Mouse (Mus musculus) heart, embryonic 13.5 days (tissue): ENCODE data around the gene Tjp2. TPM values are rescaled to one million over a fixed set of nuclear protein-coding genes. Genes with fewer than 3 reads are reported as not detected.
"Not testable (repeated sequence)": the region's sequence is repeated elsewhere in the genome, so short reads cannot be mapped to it uniquely, and the experiment has no call there.

Source experiments
- ATAC-seq: fragments of 200-750 bp; cut with Nextera tagmentation; 2 replicates; pipeline ENCODE4 v1.8.0; 2017; ENCODE audit warnings: moderate TSS enrichment; ENCODE audit not compliant: insufficient number of reproducible peaks, low FRiP score, low TSS enrichment; ENCODE audit errors: extremely low read depth
- H3K27ac ChIP-seq: fragments of 300-500 bp; sonication (generic); replicated peaks from 2 replicates; pipeline ENCODE4 v1.5.1; 2015; ENCODE audit warnings: moderate library complexity, mild to moderate bottlenecking, inconsistent platforms
- H3K27me3 ChIP-seq: fragments of 300-500 bp; sonication (generic); replicated peaks from 2 replicates; pipeline ENCODE4 v1.6.1; 2015; ENCODE audit warnings: mild to moderate bottlenecking, inconsistent platforms
- H3K36me3 ChIP-seq: fragments of 300-500 bp; sonication (generic); 2 replicates; pipeline ENCODE4 v1.6.1; 2015; ENCODE audit warnings: mild to moderate bottlenecking, inconsistent platforms
- H3K4me1 ChIP-seq: fragments of 300-500 bp; sonication (generic); 2 replicates; pipeline ENCODE4 v1.6.1; 2015; ENCODE audit warnings: inconsistent platforms
- H3K4me2 ChIP-seq: fragments of 300-500 bp; sonication (generic); 2 replicates; pipeline ENCODE4 v1.6.1; 2015; ENCODE audit warnings: inconsistent platforms, mild to moderate bottlenecking, moderate library complexity
- H3K4me3 ChIP-seq: fragments of 300-500 bp; sonication (generic); 2 replicates; pipeline ENCODE4 v1.5.1; 2015; ENCODE audit warnings: moderate library complexity, mild to moderate bottlenecking, inconsistent platforms
- H3K9ac ChIP-seq: fragments of 300-500 bp; sonication (generic); 2 replicates; pipeline ENCODE4 v1.6.1; 2015; ENCODE audit warnings: inconsistent platforms, mild to moderate bottlenecking, moderate library complexity
- H3K9me3 ChIP-seq: fragments of 300-500 bp; sonication (generic); 2 replicates; pipeline ENCODE4 v1.6.1; 2016; ENCODE audit warnings: inconsistent platforms
- WGBS: fragments of 180-500 bp; shearing (Covaris S2); methylation state at CpG from one replicate; pipeline ENCODE4 v1.1.7; 2015; ENCODE audit warnings: mixed read lengths; 5-methylcytosine and 5-hydroxymethylcytosine counted together
- polyA plus RNA-seq: library from polyadenylated mRNA; unstranded; fragments of >200 nt; fragmentation: Nextera tagmentation; extraction: Ambion mirVana; gene quantifications from 2 replicates; pipeline ENCODE4 v1.2.1, GENCODE M21; 2015

The Tjp2 gene
- polyA plus RNA-seq, 1 experiment from 2014 or later, result 22.7 TPM

DNA sequence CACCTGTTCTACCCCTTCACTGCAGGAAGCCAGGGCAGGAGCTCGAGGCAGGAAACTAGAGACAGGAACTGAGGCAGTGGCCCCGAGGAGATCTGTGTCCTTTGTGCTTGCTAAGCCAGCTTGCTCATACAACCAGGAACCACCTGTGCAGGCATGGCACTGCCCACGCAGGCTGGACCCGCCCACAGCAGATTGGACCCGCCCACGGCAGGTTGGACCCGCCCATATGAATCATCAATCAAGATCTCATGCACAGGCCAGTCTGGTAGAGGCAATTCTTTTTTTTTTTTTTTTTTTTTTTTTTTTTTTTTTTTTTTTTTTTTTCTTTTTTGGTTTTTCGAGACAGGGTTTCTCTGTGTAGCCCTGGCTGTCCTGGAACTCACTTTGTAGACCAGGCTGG, 132.8 kb downstream of the Tjp2 start:
- WGBS, result 62% methylated on average over 8 of the region's 8 CpGs
- H3K27ac ChIP-seq, H3K4me1 ChIP-seq, H3K9ac ChIP-seq, H3K27me3 ChIP-seq, H3K4me3 ChIP-seq, H3K9me3 ChIP-seq, ATAC-seq, H3K4me2 ChIP-seq: not testable (repeated sequence)
- H3K36me3 ChIP-seq, result peaks cover 38% of the 10 kb centered on the region

DNA sequence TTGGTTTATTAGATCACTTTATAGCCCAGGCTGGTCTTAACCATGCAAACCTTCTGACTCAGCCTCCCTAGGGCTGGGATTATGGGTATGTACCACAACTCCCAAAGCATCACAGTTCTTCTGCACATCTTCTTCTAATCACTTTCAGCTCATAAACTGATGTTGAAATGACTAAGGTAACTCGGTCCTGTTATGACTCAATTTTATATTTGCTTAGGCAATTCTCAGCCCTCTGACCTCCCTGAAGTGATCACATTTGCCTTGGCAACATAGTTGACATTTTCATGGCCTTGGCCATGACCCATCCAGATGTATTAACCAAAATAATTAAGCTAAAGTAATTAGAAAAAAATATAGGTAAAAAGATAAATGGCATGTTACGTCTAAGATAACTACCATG, 134.5 kb downstream of the Tjp2 start:
- 81% methylated on average over 2 of the region's 2 CpGs for WGBS
- Histone ChIP-seq H3K4me3 (no peak overlapping the region), H3K4me2 (no peak overlapping the region), H3K27me3 (no peaks in the 10 kb centered on the region), H3K9me3 (no peaks in the 10 kb centered on the region), H3K36me3 (peaks cover 21% of the 10 kb centered on the region), H3K9ac (no peak overlapping the region), H3K4me1 (0 out of 2 replicates have a peak, but pooled peaks cover 6% of the 10 kb centered on the region), H3K27ac (no peak overlapping the region)
- ATAC-seq, result no peak

DNA sequence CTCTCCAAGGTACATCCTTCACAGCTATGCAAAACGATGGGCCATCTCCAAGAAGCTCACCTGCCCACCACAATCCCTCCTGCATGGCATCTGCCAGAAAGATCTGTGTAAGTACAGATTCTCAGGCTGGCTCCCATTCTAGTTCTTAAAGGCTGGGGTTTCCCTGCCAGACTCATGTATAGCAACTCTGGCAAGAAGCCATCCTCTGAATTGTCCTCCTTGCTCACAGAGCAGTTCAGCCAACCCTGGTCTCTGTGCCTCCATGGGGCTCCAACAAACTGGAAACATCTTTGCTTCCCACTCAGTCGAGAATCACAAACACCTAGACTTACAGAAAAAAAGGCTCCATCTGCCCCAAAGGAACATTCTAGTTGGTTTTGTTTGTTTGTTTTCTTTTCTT, 139.5 kb downstream of the Tjp2 start:
- H3K9me3 ChIP-seq, result no peaks in the 10 kb centered on the region
- peaks cover 14% of the 10 kb centered on the region for H3K4me1 ChIP-seq
- no peak for ATAC-seq
- WGBS, result 66% methylated on average over 2 of the region's 2 CpGs
- H3K36me3 ChIP-seq, result no peaks in the 10 kb centered on the region
- H3K27me3 ChIP-seq, result no peaks in the 10 kb centered on the region
- no peak overlapping the region for H3K9ac ChIP-seq
- no peak overlapping the region for H3K4me2 ChIP-seq
- H3K4me3 ChIP-seq, result no peak overlapping the region
- no peak overlapping the region for H3K27ac ChIP-seq

DNA sequence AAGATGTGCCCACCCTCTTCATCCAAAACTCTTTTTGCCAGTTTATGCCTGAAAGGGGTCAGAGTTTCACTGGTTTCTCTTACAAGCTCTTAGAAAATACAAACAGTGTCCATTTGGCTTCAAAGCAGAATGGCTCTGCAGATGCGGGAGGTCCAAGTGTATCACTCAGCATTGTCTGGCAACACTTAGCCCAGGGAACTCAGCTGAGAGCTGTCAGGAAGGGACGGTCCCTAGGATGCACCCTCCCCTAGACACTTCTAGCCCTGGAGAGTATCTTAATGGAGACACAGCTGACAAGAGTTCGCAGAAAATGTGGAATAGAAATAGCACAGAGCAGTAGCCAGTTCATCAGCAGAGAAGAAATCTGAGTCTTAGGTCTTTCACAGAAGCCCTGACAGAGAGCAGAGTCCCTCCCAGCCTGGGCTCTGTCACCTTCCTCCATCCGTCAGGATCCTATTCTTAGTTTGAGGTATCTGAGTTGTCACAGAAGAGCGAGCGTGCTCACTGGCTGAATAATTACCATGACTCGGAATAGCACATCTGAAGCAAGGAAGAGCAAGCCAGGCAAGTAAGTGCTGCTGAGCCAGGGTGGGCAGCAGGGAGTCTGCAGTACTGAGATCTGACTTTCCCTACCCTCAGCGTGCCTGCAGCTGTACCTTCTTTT, 144.3 kb downstream of the Tjp2 start:
- 13% methylated on average over 8 of the region's 8 CpGs for WGBS
- peak overlapping the region; percentile 53 for H3K4me2 ChIP-seq
- no peaks in the 10 kb centered on the region for H3K36me3 ChIP-seq
- H3K9ac ChIP-seq, result peak overlapping the region; percentile 58
- peaks cover 29% of the 10 kb centered on the region for H3K4me1 ChIP-seq
- peak overlapping the region; percentile 85 for H3K27ac ChIP-seq
- peak overlapping the region; percentile 13; the same call in 1 of the 2 replicates for H3K4me3 ChIP-seq
- ATAC-seq, result no peak
- no peaks in the 10 kb centered on the region for H3K9me3 ChIP-seq
- no peaks in the 10 kb centered on the region for H3K27me3 ChIP-seq

DNA sequence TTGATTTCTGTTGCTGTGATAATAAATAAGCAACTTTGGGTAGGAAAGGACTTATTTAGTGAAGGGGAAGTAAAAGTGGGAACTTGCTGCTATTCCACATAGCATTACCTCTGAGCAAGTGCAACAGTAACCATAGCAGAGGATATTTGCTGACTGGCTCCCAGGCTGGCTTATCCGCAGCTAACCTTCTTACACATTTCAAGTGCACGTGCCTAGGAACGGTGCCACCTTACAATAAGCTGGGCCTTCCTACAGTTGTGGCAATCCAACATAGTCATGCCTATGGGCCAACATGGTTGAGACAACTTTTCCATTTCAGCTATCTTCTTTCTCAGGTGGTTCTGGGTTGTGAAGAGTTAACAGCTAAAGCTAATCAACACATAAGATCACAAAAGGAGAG, 147.2 kb downstream of the Tjp2 start:
- Histone ChIP-seq H3K9me3 (no peaks in the 10 kb centered on the region), H3K27me3 (no peaks in the 10 kb centered on the region), H3K9ac (no peak overlapping the region), H3K36me3 (no peaks in the 10 kb centered on the region), H3K27ac (no peak overlapping the region), H3K4me2 (no peak overlapping the region), H3K4me1 (peaks cover 29% of the 10 kb centered on the region), H3K4me3 (no peak overlapping the region)
- ATAC-seq, result no peak
- 83% methylated on average over 3 of the region's 3 CpGs for WGBS

DNA sequence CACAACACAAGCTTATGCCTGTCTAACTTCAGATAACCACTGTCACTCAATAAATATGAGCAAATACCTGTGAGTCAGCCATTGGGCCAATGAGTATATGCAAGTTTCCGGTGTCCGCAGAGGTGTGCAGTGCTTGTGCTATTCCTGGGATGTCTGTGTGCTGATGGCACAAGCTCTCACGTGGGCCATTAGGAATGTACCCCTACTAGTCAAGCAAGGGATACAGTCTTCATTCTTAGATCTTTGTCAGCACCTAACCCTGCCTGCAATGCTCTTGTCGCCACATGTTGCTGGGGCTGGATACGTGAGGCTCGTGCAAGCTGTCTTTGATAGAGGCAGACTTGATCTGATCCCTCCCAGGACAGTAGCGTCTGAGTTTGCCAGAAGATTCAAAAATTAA, 148.3 kb downstream of the Tjp2 start:
- ATAC-seq, result no peak
- no peaks in the 10 kb centered on the region for H3K9me3 ChIP-seq
- H3K4me2 ChIP-seq, result no peak overlapping the region
- peaks cover 29% of the 10 kb centered on the region for H3K4me1 ChIP-seq
- H3K27ac ChIP-seq, result no peak overlapping the region
- H3K4me3 ChIP-seq, result no peak overlapping the region
- H3K9ac ChIP-seq, result no peak overlapping the region
- 64% methylated on average over 7 of the region's 7 CpGs for WGBS
- no peaks in the 10 kb centered on the region for H3K36me3 ChIP-seq
- no peaks in the 10 kb centered on the region for H3K27me3 ChIP-seq

DNA sequence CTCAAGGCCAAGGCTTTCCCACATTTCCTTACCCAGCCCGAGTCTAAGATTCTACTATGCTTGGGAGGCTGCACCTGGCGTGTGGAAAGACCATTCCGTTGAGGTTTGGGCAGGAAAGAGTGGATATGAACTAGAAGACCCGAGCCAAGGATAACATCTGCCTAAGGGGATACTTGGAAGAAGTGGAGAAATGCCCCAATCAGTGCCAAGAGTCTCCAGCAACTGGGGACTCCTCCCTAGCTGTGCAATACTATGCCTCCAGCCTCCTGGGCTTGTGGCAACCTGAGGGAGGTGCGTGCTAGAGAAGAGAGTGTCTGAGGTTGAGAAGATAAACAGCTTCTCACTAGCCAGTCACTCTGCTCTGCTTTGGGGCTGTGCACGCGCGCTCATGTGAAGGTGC, 148.9 kb downstream of the Tjp2 start:
- Histone ChIP-seq H3K9ac (no peak overlapping the region), H3K36me3 (no peaks in the 10 kb centered on the region), H3K4me2 (no peak overlapping the region), H3K27ac (no peak overlapping the region), H3K4me3 (no peak overlapping the region), H3K4me1 (peaks cover 24% of the 10 kb centered on the region), H3K9me3 (no peaks in the 10 kb centered on the region), H3K27me3 (no peaks in the 10 kb centered on the region)
- no peak for ATAC-seq
- 74% methylated on average over 8 of the region's 8 CpGs for WGBS

DNA sequence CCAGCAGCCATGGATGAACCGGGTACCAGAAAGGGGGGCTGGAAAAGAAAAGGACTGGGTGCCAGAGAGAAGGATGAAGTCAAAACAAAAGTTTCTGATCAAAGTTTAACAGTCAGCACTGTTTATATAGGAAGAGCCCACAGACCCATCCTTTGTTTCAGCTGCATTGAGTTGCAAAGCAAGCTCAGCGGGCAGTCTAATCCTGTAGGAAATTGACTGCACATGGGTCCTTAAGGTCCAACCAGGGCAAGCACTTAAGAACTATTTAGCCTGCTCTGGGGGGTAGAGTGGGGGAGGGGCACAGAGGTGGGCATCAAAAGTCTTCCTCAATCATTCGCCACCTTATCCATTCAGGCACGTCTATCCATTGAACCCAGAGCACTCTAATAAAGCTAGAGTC, 151.7 kb downstream of the Tjp2 start:
- Histone ChIP-seq H3K27me3 (no peaks in the 10 kb centered on the region), H3K9ac (no peak overlapping the region), H3K36me3 (no peaks in the 10 kb centered on the region), H3K9me3 (peaks cover 3% of the 10 kb centered on the region; the same call in 1 of the 2 replicates), H3K27ac (no peak overlapping the region), H3K4me2 (no peak overlapping the region), H3K4me3 (no peak overlapping the region), H3K4me1 (0 out of 2 replicates have a peak, but pooled peaks cover 10% of the 10 kb centered on the region)
- 65% methylated on average over 4 of the region's 4 CpGs for WGBS
- no peak for ATAC-seq

DNA sequence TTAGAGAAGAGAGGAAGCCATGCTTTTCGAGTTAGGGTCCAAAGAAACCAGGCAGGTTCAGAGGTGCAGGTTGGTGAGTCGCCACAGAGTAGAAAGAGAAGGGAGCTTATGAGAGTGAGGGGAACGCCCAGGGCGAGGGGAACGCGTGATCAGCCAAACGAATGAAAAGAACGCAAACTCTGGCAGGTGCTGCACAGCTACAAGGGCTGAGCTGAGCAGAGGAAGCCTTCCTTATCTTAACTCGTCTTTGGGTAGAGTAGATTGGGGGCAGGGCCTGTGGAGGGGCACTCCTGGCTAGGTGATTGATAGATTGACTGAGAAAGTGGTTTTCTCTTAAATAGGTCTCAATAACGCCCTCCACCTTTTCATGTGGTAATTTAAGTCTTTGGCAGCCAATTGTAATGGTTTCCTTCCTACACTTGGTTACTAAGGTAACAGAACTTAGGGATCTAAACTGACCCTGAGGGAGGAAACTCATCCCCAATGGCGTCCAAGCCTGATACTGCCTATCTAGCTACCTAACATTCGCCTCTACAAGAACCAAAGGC, 160.4 kb downstream of the Tjp2 start:
- Histone ChIP-seq H3K4me2 (no peak overlapping the region), H3K27ac (no peak overlapping the region), H3K27me3 (no peaks in the 10 kb centered on the region), H3K9ac (no peak overlapping the region), H3K4me1 (0 out of 2 replicates have a peak, but pooled peaks cover 8% of the 10 kb centered on the region), H3K36me3 (no peaks in the 10 kb centered on the region), H3K4me3 (no peak overlapping the region), H3K9me3 (peaks cover 3% of the 10 kb centered on the region; the same call in 1 of the 2 replicates)
- ATAC-seq, result no peak
- 49% methylated on average over 12 of the region's 12 CpGs for WGBS

DNA sequence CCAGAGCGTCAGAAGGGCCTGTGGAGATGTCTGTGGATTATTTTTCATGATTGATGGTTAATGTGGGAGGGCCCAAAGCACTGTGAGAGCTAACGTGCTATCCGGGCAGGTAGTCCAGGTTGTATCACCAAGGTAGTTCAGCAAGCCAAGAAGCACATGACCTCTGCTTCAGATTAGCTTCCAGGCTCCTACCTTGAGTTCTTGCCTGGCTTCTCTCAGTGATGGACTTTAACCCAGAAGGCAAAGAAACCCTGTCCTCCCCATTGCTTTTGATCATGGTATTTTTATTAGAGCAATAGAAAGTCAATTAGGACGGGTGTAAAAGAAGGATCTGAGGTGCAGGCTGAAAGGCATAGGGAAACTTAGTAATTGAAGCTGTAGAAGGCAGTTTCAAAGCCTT, 161.2 kb downstream of the Tjp2 start:
- H3K9me3 ChIP-seq, result no peaks in the 10 kb centered on the region
- no peaks in the 10 kb centered on the region for H3K27me3 ChIP-seq
- WGBS, result 79% methylated on average over 4 of the region's 4 CpGs

DNA sequence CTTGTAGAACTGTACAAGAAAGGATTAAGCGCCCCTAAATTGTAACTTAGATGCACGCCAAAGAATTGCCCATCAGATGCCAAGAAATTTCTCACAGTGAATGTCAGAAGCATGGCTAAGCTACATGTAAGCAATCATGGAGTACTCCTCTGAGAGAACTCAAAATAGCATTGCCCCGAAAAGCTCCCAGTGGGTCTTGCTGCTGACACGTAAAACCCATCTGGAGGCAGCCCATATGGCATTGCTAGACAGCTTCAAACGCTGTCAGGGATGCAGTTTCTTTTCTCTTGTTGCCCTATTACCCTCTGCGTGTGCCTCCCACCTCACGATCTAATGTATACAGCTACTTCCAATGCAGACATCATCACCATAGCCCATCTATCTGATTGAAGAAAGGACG, 166.0 kb downstream of the Tjp2 start:
- Histone ChIP-seq H3K4me3 (no peak overlapping the region), H3K27me3 (no peaks in the 10 kb centered on the region), H3K9me3 (peaks cover 6% of the 10 kb centered on the region; the same call in 1 of the 2 replicates), H3K36me3 (no peaks in the 10 kb centered on the region), H3K27ac (peak overlapping the region; percentile 92), H3K9ac (no peak overlapping the region), H3K4me2 (no peak overlapping the region), H3K4me1 (peaks cover 37% of the 10 kb centered on the region)
- ATAC-seq, result no peak
- 59% methylated on average over 8 of the region's 8 CpGs for WGBS

More for the DNA sequence above, 161.2 kb downstream of the Tjp2 start:
- H3K4me3 ChIP-seq, result no peak overlapping the region
- no peaks in the 10 kb centered on the region for H3K36me3 ChIP-seq
- H3K27ac ChIP-seq, result no peak overlapping the region
- no peak for ATAC-seq
- peaks cover 13% of the 10 kb centered on the region for H3K4me1 ChIP-seq
- H3K9ac ChIP-seq, result no peak overlapping the region
- H3K4me2 ChIP-seq, result no peak overlapping the region

DNA sequence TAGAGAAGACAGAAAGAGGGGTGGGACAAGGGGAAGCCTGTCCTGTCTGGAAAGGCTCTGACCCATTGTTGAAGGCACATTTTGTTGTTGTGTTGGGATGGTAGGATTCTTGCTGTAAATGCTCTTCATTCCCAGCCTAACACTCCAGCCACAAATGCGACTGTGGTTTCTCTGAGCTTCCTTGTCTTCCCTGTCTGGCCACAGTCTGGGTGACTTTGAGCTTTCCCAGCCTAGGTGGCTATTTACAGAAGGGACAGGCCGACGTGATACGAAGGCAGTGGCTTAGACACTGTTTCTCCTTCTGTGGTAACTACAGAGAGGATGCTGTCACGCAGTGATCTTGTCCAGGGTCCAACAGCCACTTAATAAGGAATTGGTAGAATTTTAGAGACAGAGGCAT, 166.8 kb downstream of the Tjp2 start:
- Histone ChIP-seq H3K27me3 (no peaks in the 10 kb centered on the region), H3K4me1 (peaks cover 43% of the 10 kb centered on the region), H3K9me3 (peaks cover 6% of the 10 kb centered on the region; the same call in 1 of the 2 replicates), H3K4me3 (no peak overlapping the region), H3K9ac (peak overlapping the region; percentile 25), H3K36me3 (no peaks in the 10 kb centered on the region), H3K27ac (peak overlapping the region; percentile 92), H3K4me2 (no peak overlapping the region)
- ATAC-seq, result no peak
- 27% methylated on average over 5 of the region's 5 CpGs for WGBS
